Mouse (Mus musculus) embryonic facial prominence, embryonic 15.5 days (tissue): ENCODE data around the gene Mgarp. TPM values are rescaled to one million over a fixed set of nuclear protein-coding genes. Genes with fewer than 3 reads are reported as not detected.
"Not testable (repeated sequence)": the region's sequence is repeated elsewhere in the genome, so short reads cannot be mapped to it uniquely, and the experiment has no call there.

Experiments
- ATAC-seq: fragments of 200-750 bp; cut with Nextera tagmentation; 2 replicates; pipeline ENCODE4 v1.8.0; 2017; ENCODE audit warnings: low read depth, moderate TSS enrichment; ENCODE audit not compliant: insufficient number of reproducible peaks, low FRiP score, low TSS enrichment
- H3K27ac ChIP-seq: fragments of 300-500 bp; sonication (generic); replicated peaks from 2 replicates; pipeline ENCODE4 v1.5.1; 2015; ENCODE audit warnings: mild to moderate bottlenecking, inconsistent platforms
- H3K27me3 ChIP-seq: fragments of 300-500 bp; sonication (generic); 2 replicates; pipeline ENCODE4 v1.6.1; 2015; ENCODE audit warnings: inconsistent platforms
- H3K36me3 ChIP-seq: fragments of 300-500 bp; sonication (generic); 2 replicates; pipeline ENCODE4 v1.6.1; 2015; ENCODE audit warnings: mild to moderate bottlenecking, inconsistent platforms
- H3K4me1 ChIP-seq: fragments of 300-500 bp; sonication (generic); 2 replicates; pipeline ENCODE4 v1.6.1; 2015; ENCODE audit warnings: inconsistent platforms
- H3K4me2 ChIP-seq: fragments of 300-500 bp; sonication (generic); replicated peaks from 2 replicates; pipeline ENCODE4 v1.6.1; 2015; ENCODE audit warnings: mild to moderate bottlenecking, inconsistent platforms
- H3K4me3 ChIP-seq: fragments of 300-500 bp; sonication (generic); replicated peaks from 2 replicates; pipeline ENCODE4 v1.5.1; 2015; ENCODE audit warnings: mild to moderate bottlenecking, inconsistent platforms
- H3K9ac ChIP-seq: fragments of 300-500 bp; sonication (generic); 2 replicates; pipeline ENCODE4 v1.6.1; 2015; ENCODE audit warnings: inconsistent platforms
- H3K9me3 ChIP-seq: fragments of 300-500 bp; sonication (generic); replicated peaks from 2 replicates; pipeline ENCODE4 v1.6.1; 2016; ENCODE audit warnings: inconsistent platforms
- WGBS: fragments of 180-500 bp; shearing (Covaris S2); methylation state at CpG from one replicate; pipeline ENCODE4 v1.1.7; 2015; 5-methylcytosine and 5-hydroxymethylcytosine counted together
- polyA plus RNA-seq: library from polyadenylated mRNA; unstranded; fragments of >200 nt; fragmentation: Nextera tagmentation; extraction: Ambion mirVana; gene quantifications from 2 replicates; pipeline ENCODE4 v1.2.1, GENCODE M21; 2015

Gene Mgarp
- polyA plus RNA-seq, 1 experiment from 2014 or later = 5.7 TPM

GRCm38 (mm10) chr3:51353325-51354033 lies 43.1 kb downstream of the Mgarp start:
- Histone ChIP-seq H3K36me3 (no peaks in the 10 kb centered on the region), H3K27ac (no peak overlapping the region), H3K4me3 (no peak overlapping the region), H3K4me1 (no peaks in the 10 kb centered on the region), H3K9me3 (no peaks in the 10 kb centered on the region), H3K9ac (no peak overlapping the region), H3K27me3 (no peaks in the 10 kb centered on the region), H3K4me2 (no peak overlapping the region)
- WGBS = 74% methylated on average over 4 of the region's 4 CpGs
- ATAC-seq = no peak

GRCm38 (mm10) chr3:51350806-51351205 lies 45.7 kb downstream of the Mgarp start:
- H3K27me3 ChIP-seq = no peaks in the 10 kb centered on the region
- WGBS = 29% methylated on average over 3 of the region's 3 CpGs
- no peak overlapping the region for H3K9ac ChIP-seq
- H3K9me3 ChIP-seq = no peaks in the 10 kb centered on the region
- H3K4me3 ChIP-seq = no peak overlapping the region
- ATAC-seq = no peak
- no peak overlapping the region for H3K27ac ChIP-seq
- no peaks in the 10 kb centered on the region for H3K4me1 ChIP-seq
- no peak overlapping the region for H3K4me2 ChIP-seq
- H3K36me3 ChIP-seq = no peaks in the 10 kb centered on the region

- Histone ChIP-seq H3K4me3 (no peak overlapping the region), H3K27me3 (no peaks in the 10 kb centered on the region), H3K9me3 (no peaks in the 10 kb centered on the region), H3K36me3 (no peaks in the 10 kb centered on the region), H3K9ac (no peak overlapping the region), H3K4me1 (no peaks in the 10 kb centered on the region), H3K4me2 (no peak overlapping the region), H3K27ac (no peak overlapping the region)
- no peak for ATAC-seq
- WGBS = 40% methylated on average over 3 of the region's 3 CpGs
Observed at GRCm38 (mm10) chr3:51348646-51349238, 47.8 kb downstream of the Mgarp start.

GRCm38 (mm10) chr3:51345017-51345416 lies 51.5 kb downstream of the Mgarp start:
- not testable (repeated sequence) for H3K9me3 ChIP-seq, H3K4me3 ChIP-seq, ATAC-seq, H3K27me3 ChIP-seq, H3K4me2 ChIP-seq, H3K27ac ChIP-seq, H3K4me1 ChIP-seq, H3K9ac ChIP-seq, H3K36me3 ChIP-seq
- 92% methylated on average over 2 of the region's 2 CpGs for WGBS

GRCm38 (mm10) chr3:51344182-51344581 lies 52.4 kb downstream of the Mgarp start:
- not testable (repeated sequence) for H3K27ac ChIP-seq, H3K27me3 ChIP-seq, H3K36me3 ChIP-seq, H3K4me2 ChIP-seq, H3K9ac ChIP-seq, H3K9me3 ChIP-seq, ATAC-seq, H3K4me1 ChIP-seq, H3K4me3 ChIP-seq
- 89% methylated on average over 6 of the region's 6 CpGs for WGBS

- no peak overlapping the region for H3K4me2 ChIP-seq
- H3K4me1 ChIP-seq = 0 out of 2 replicates have a peak, but pooled peaks cover 7% of the 10 kb centered on the region
- H3K9ac ChIP-seq = no peak overlapping the region
- no peaks in the 10 kb centered on the region for H3K36me3 ChIP-seq
- 74% methylated on average over 4 of the region's 4 CpGs for WGBS
- no peaks in the 10 kb centered on the region for H3K9me3 ChIP-seq
- no peak overlapping the region for H3K4me3 ChIP-seq
- H3K27me3 ChIP-seq = no peaks in the 10 kb centered on the region
- ATAC-seq = no peak
- H3K27ac ChIP-seq = no peak overlapping the region
Observed at GRCm38 (mm10) chr3:51343260-51343659, 53.3 kb downstream of the Mgarp start.

- Histone ChIP-seq H3K9ac (peak overlapping the region; percentile 39), H3K4me2 (peak overlapping the region; percentile 88), H3K9me3 (no peaks in the 10 kb centered on the region), H3K4me3 (peak overlapping the region; percentile 78), H3K27ac (peak overlapping the region; percentile 95), H3K36me3 (no peaks in the 10 kb centered on the region), H3K4me1 (0 out of 2 replicates have a peak, but pooled peaks cover 7% of the 10 kb centered on the region), H3K27me3 (no peaks in the 10 kb centered on the region)
- WGBS = 4% methylated on average over 9 of the region's 9 CpGs
- ATAC-seq = no peak
Observed at GRCm38 (mm10) chr3:51342152-51342551, 54.4 kb downstream of the Mgarp start.

GRCm38 (mm10) chr3:51341268-51342081 lies 55.1 kb downstream of the Mgarp start:
- H3K4me2 ChIP-seq = peak overlapping the region; percentile 88
- peak overlapping the region; percentile 75 for H3K9ac ChIP-seq
- H3K27me3 ChIP-seq = no peaks in the 10 kb centered on the region
- no peaks in the 10 kb centered on the region for H3K36me3 ChIP-seq
- ATAC-seq = peak; percentile 86
- H3K9me3 ChIP-seq = no peaks in the 10 kb centered on the region
- under 1% methylated on average over 68 of the region's 86 CpGs for WGBS
- 0 out of 2 replicates have a peak, but pooled peaks cover 7% of the 10 kb centered on the region for H3K4me1 ChIP-seq
- H3K4me3 ChIP-seq = peak overlapping the region; percentile 78
- H3K27ac ChIP-seq = peak overlapping the region; percentile 95

- WGBS = under 1% methylated on average over 65 of the region's 87 CpGs
- peak within 1 kb of the TSS; percentile 88 for H3K4me2 ChIP-seq
- H3K4me3 ChIP-seq = peak within 1 kb of the TSS; percentile 78
- no peaks in the 10 kb centered on the region for H3K9me3 ChIP-seq
- H3K36me3 ChIP-seq = no peaks in the 10 kb centered on the region
- H3K4me1 ChIP-seq = peaks cover 7% of the 10 kb centered on the region; the same call in 1 of the 2 replicates
- no peaks in the 10 kb centered on the region for H3K27me3 ChIP-seq
- peak; percentile 87 for ATAC-seq
- peak within 1 kb of the TSS; percentile 75 for H3K9ac ChIP-seq
- H3K27ac ChIP-seq = peak within 1 kb of the TSS; percentile 95
Observed at GRCm38 (mm10) chr3:51340552-51341267, 55.8 kb downstream of the Mgarp start, which contains the start of gene Elf2. Gene Elf2, minus strand, starts transcription at chr3:51340663.

- no peaks in the 10 kb centered on the region for H3K9me3 ChIP-seq
- H3K27me3 ChIP-seq = no peaks in the 10 kb centered on the region
- peak; percentile 32; the same call in 1 of the 2 replicates for ATAC-seq
- H3K36me3 ChIP-seq = no peaks in the 10 kb centered on the region
- H3K4me3 ChIP-seq = peak overlapping the region; percentile 78
- H3K27ac ChIP-seq = peak overlapping the region; percentile 95
- peaks cover 7% of the 10 kb centered on the region; the same call in 1 of the 2 replicates for H3K4me1 ChIP-seq
- H3K9ac ChIP-seq = peak overlapping the region; percentile 75
- WGBS = under 1% methylated on average over 95 of the region's 113 CpGs
- peak overlapping the region; percentile 88 for H3K4me2 ChIP-seq
Observed at GRCm38 (mm10) chr3:51339734-51340551, 56.6 kb downstream of the Mgarp start.
